Mouse (Mus musculus) olfactory bulb, adult 2 months (tissue): ENCODE data around the gene Gpr137c.

Source experiments
- CTCF ChIP-seq: fragments of 200-500 bp; IDR thresholded peaks from 2 replicates; pipeline ENCODE4 v1.5.1; 2012; ENCODE audit warnings: low read depth, mild to moderate bottlenecking, low read length, moderate library complexity; ENCODE audit not compliant: insufficient read depth
- POLR2A ChIP-seq: fragments of 200-500 bp; IDR thresholded peaks from 2 replicates; pipeline ENCODE4 v1.6.1; 2012; ENCODE audit warnings: mild to moderate bottlenecking, low read depth, low read length, moderate library complexity; ENCODE audit not compliant: insufficient read depth

DNA sequence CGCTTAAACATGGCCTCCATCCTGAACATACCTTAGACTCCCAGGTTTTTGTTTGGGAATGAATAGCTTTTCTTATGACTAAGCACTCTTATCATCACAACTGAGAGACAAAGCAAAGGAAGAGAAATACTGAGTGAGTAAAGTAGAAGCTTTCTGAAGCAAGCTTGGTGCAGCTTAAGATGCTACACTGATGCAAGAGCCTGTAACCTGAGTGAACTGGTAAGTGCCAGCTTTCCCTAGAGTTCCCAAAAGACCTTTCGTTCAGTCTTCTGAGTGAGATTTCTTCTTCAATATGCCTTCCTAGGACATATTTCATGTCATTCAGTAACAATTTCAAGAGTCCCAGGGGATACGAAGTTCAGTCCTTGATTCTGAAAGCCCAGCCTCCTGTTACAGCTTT, 101.5 kb downstream of the Gpr137c start:
- TF ChIP-seq CTCF: no peak
- no peak for TF ChIP-seq POLR2A
